Mouse (Mus musculus) neutrophil, adult 5-6 weeks (primary cell): ENCODE data around the gene Ankrd34a. TPM values are rescaled to one million over a fixed set of nuclear protein-coding genes. Genes with fewer than 3 reads are reported as not detected.

Experiments
- ATAC-seq: fragments of 151-379, 151-347 bp; 2 replicates; pipeline ENCODE4 v1.8.0; 2017; ENCODE audit warnings: mild to moderate bottlenecking, moderate TSS enrichment; ENCODE audit not compliant: insufficient number of reproducible peaks, poor library complexity, low FRiP score, severe bottlenecking; ENCODE audit errors: extremely low read depth
- total RNA-seq: library from RNA; stranded (forward); fragments of 200-1000 nt; gene quantifications from 2 replicates; pipeline ENCODE4 v1.2.3, GENCODE M21; 2017

Gene Ankrd34a
- total RNA-seq, 1 experiment from 2014 or later = not detected

DNA sequence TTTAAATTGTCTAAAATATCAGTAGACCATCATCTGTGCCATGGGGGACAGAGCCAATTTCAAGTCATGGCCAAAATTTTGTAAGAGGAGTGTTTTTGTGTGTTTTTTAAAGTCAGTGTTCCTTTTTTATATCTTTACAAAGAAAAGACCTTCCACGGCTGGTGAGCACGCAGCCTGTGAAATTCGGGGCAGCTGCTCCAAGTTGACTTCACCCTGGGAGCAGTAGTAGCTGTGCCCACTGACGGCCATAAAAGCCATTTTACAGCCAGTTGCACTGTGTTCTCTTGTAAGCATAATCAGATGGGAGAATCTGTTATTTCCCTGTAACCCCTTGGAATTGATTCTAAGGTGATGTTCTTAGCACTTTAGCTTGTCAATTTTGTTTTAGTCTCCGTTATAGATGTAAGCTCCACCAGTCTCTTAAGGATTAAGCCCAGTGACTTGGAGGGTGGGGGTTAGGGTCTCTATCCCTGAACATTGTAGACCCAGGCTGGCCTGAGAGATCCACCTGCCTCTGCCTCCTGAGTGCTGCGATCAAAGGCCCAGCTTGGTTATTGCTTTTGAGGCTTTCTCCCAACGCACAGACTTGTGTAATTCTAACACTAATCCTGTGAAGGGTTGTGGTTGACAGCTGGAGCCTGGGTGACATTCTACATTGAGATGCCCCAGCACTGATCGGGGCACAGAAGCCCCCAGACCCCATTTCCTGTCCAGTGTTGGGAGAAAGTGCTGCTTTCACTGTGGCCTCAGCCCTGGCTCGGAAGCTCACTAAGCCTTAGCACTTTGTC, 35.4 kb upstream of the Ankrd34a start:
- ATAC-seq = no peak

DNA sequence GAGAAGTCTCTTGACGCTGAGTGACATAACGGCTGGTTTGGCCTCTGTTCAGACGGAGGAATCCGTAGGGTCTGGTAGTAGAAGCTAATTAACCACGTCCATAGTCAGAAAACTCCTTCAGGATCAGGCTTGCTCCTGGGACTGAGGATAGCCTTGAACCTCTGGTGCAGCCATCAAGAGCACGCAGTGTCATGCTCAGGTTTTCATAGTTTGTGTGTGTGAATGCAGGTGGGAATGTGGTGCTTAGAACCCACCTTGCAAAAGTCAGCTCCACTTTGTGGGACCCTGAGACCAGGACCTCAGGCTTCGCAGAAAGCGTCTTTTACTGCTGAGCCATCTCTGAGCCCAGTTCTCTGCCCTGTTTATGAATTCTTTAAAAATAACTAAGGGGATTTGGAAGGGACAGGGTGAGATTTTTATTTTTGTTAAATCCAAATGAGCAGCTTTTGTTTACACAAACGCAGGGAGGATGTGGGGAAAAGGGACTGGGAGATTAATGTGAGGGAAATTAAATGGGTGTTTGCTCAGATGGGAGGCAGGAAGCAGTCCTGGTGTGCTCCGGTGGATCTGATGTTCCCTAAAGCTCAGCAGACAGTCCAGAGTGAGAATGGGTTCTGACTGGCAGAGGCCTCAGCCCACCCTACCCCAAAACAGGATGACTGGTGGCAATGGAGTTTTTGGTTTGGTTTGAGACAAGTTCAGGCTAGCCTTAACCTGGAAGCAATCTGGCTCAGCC, 34.3 kb upstream of the Ankrd34a start:
- no peak for ATAC-seq

- no peak for ATAC-seq
Measured at GRCm38 (mm10) chr3:96563267-96563666, 33.2 kb upstream of the Ankrd34a start.

DNA sequence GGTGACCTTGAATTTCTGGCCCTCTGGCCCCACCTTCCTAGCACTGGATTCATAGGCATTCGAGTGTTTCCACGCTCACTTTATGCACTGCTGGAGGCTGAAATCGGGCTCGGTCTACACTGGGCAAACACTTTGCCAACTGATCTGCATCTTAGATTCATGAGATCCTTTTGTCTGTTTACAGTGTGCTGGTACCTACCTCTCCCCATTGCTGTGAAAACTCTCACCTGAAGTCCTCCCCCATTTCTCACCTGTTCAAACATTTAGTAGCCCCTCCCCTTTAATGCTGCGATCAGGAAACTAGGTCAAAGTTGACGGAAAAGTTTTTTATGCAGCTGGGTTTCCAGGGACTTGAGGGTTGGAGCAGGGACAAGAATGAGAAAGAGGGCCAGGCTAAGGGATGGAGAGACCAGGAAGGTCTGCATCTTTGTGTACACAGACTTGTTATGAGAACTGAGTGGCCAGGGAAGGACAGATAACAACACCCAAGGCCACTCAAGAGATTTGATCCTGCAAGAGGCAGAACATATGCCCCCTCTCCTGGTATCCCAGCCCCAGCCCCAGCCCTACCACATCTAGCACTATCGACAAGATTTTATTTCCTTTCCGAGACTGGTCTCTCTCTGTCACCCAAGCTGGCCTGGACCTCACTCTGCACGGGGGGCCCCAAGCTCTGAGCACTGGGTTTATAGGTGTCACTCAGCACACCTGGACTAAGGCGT, 32.4 kb upstream of the Ankrd34a start:
- no peak for ATAC-seq

DNA sequence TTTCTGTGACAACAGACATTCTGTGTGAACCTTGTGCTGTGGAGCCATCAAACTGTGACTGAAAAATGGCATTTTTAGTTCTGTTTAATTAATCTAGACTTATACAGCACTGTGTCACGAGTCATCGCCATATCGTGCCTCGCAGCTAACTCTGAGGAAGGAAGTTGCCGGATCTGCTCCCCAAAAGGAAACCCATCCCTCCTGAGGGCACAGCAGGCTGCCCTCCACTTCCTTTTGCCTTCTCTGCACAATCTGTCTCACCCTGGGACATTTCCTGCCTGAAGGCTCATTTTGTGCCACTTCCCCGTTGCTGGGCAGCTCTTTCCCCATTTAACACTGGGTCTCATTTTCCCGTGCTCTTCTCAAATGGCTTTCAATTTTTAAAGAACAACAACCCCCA, 31.8 kb upstream of the Ankrd34a start:
- peak; percentile 50 for ATAC-seq

DNA sequence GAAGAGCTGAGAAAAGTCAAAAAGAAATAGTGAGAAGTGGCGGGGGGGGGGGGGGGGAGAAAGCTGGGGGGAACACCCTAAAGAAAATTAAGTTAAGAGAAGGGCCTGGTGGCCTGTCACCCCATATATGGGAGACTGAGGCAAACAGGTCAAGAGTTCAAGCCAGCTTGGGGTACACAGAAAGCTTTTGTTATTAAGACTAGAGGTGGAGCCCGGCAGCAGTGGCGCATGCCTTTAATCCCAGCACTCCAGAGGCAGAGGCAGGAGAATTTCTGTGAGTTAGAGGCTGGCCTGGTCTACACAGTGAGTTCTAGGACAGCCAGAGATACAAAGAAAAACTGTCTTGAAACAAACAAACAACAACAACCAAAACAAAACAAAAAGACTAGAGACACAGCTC, 31.3 kb upstream of the Ankrd34a start:
- ATAC-seq = no peak

DNA sequence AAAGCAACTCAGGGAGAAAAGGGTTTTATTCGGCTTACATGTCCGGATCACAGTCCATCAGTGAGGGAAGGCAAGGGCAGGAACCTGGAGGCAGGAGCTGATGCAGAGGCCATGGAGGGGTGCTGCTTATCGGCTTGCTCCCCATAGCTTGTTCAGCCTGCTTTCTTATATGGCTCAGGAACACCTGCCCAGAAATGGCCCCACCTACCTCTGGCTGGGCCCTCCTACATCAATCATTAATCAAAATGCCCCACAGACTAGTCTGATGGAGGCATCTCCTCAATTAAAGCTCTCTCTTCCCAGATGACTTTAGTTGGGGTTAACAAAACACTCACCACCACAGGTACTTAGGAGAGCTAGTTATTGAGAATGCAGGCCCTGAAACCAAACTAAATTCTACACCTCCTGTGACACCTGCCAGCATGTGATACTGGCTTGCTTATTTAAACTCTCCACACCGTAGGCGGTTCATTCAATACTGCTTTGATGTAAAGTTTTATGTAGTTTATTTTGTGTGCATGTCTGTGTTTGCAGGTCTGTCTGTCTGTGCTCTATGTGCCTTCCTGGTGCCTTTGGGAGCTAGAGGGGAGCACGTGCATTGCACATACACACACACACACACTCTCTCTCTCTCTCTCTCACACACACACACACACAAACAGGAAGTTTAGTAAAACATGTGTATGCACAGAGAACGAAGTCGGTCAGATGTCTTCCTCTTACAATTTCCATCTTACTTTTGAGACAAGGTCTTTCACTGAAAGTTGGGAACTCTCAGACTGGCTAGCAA, 29.6 kb upstream of the Ankrd34a start:
- 0 out of 2 replicates have a peak, but pooled peaks have one; percentile 17 for ATAC-seq

DNA sequence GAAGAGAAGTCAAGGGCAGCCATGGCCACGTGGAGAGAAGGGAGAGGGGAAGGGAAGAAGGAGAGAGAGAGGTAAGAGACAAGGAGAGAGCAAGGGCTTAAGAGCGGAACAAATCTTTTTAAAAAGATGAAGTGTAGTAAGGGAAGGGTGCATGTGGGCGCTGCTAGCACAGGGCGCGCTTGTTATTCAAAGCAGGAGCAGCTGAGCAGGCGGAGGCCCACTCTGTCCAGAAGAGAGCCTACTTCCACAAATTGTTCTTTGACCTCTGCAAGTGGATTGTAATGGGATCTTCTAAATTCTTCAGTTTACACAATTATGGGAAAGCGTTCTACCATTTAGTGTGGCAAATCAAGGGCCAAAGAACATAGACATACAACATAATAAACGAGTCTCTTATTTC, 27.8 kb upstream of the Ankrd34a start:
- ATAC-seq = no peak

DNA sequence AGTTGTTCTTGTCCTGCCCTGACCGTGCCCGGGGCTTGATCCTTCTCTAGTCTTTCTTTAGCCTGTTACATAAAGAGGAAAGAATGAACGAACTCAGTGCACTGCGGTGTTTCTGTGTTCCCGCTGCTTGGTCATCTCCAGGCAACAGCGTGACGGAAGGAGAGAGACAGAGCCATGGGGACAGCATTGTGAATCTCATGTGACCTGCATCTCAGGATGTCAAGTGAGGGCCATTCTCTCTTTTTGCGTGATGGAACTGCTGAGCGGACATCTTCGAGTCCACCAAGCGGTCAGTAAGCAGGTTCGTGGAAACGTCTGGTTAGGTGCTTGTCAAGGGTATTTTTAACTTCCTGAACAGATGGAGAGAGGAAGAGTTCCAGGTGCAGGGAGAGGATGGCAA, 26.9 kb upstream of the Ankrd34a start:
- ATAC-seq = no peak

- ATAC-seq = no peak
Measured at GRCm38 (mm10) chr3:96569966-96570605, 26.4 kb upstream of the Ankrd34a start.

- ATAC-seq = no peak
Measured at GRCm38 (mm10) chr3:96570643-96571042, 25.8 kb upstream of the Ankrd34a start.

GRCm38 (mm10) chr3:96571336-96571735, 25.1 kb upstream of the Ankrd34a start:
- no peak for ATAC-seq

DNA sequence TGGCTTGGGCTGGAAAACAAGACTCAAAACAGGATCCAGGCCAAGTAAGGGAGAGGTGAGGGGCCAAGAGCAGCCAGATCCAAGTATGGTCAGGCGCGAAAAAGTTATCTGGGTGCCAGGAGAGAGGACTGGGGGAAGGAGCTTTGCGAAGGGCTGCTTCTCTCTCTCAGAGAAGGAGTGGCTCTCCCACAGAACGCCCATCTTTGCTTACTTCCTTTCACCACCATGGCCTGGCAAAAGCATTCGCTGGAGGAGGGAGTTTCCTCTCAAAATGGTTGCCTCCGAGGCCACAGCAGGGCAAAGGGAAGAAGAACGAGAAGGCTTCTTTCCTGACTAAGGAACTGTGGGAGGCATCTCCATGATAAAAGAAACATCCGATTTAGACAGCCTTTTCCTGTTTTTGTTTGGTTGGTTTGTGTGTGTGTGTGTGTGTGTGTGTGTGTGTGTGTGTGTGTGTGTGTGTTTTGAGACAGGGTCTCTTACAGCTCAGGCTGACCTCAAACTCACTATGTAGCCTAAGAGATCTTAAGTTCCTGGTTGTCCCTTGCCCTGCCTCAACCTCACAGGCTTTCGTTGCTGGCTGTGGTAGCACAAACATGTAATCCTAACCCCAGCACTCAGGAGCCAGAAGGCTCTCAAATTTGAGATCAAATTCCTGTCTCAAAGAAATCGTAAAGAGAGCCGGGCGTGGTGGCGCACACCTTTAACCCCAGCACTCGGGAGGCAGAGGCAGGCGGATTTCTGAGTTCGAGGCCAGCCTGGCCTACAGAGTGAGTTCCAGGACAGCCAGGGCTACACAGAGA, 24.3 kb upstream of the Ankrd34a start:
- no peak for ATAC-seq

DNA sequence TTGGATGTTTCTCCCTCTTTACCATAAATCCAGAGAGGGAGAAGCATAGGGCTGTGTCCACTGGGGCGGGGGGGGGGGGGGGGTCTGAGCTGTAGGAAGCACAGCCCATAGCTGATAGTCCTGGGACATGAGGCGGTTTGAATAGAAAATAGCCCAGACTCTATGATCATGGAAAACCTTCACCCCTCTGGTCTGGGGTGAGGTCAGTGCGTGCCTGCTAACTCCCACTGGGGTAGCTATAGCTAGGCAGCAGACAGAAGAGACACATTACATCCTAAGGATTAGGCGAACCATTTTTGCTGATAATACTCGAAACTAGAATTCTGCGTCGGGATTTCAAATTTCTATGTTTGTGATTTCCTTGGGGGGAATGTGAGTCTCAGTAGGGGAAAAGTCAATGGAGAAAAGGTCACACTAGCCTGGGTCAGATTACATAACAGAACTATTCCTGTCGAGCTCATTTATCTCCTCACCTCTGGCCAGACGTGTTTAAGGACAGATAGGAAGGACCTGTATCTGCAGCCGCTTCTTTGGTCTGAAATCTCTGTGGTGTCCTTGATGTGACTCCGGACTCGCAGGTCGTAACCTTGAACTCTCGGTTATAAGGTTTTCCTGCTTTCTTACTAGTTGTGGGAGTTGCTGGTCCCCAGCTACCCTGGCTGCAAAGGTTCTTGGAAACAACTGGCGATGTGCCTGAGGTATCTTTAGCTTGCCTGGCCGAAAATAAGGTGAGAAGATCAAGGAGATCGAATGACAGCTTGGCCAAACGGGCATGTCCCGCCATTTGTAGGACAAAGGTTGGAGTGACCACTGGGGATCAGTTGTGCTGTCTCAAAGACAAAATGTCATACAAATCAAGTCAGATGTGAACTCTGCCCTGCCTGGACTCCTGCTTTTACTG, 22.6 kb upstream of the Ankrd34a start:
- no peak for ATAC-seq

- ATAC-seq = no peak
Measured at GRCm38 (mm10) chr3:96575272-96575984, 21.0 kb upstream of the Ankrd34a start.

DNA sequence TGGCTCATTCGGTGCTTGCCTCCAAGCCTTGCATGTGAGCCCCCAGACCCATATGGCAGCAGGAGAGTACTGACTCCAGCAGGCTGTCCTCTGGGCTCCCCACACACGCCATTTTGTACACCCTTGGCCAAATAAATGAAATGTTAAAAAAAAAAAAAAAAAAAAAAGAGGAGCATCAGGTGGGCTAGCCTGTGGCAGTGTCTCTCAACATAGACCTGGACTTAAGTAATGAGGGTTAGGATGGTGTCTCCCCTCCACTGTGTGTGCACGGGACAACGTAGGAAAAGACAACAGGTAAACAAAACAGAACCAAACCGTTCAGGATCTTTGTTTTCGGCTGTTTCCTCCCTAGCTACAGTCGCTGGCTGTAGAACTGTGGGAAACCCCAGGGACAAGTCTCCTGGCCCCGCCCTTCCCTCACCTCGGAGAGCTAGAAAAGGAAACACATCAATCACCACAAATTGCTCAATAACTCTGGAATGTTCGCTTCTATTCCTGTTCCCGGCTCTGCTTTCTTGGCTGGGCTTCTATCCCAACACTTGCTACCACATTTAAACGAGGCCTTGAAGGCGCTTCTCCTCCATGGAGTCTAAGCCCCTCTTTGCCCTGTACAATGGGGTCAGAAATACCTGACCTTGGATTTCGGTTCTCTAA, 20.3 kb upstream of the Ankrd34a start:
- ATAC-seq = no peak
